Mouse (Mus musculus) CH12.LX (cell line): ENCODE data around the gene Nos1ap. TPM values are rescaled to one million over a fixed set of nuclear protein-coding genes. Genes with fewer than 3 reads are reported as not detected.

Experiments used
- DNase-seq: peaks from one replicate; pipeline ENCODE4 v3.0.0-alpha.2; 2013; ENCODE audit errors: extremely low read depth
- H3K27ac ChIP-seq: 2 replicates; pipeline ENCODE4 v1.5.1; 2012; ENCODE audit warnings: low read depth, mild to moderate bottlenecking, control low read depth, moderate library complexity; ENCODE audit not compliant: insufficient read depth
- H3K27me3 ChIP-seq: replicated peaks from 2 replicates; pipeline ENCODE3; 2012; ENCODE audit warnings: inconsistent platforms
- H3K36me3 ChIP-seq, 2 experiments: replicated peaks in 1 of 2; 2 replicates each; pipeline versions ENCODE3 to v1.6.1; 2012; ENCODE audit warnings: inconsistent platforms in 1 of 2, low read length in 1 of 2, mild to moderate bottlenecking in 1 of 2, mixed read lengths in 1 of 2, moderate library complexity in 1 of 2; ENCODE audit not compliant: control insufficient read depth in 1 of 2, insufficient read depth in 1 of 2
- H3K4me1 ChIP-seq, 2 experiments: 2 replicates each; pipeline ENCODE4 v1.6.1; 2012; ENCODE audit warnings: inconsistent platforms in 1 of 2, moderate library complexity in 1 of 2; ENCODE audit not compliant: insufficient read depth in 2 of 2, control insufficient read depth in 1 of 2
- H3K4me2 ChIP-seq: 2 replicates; pipeline ENCODE4 v1.6.1; 2012; ENCODE audit warnings: low read depth, mild to moderate bottlenecking, control low read depth; ENCODE audit not compliant: poor library complexity, insufficient read depth, severe bottlenecking
- H3K4me3 ChIP-seq, 3 experiments: fragments of 150-350 bp in 1 of 3; sonication (generic) in 1 of 3; replicated peaks in 1 of 3; 2 replicates each; pipeline versions ENCODE3 to v1.5.1; 2011 to 2012; ENCODE audit warnings: low read depth in 2 of 3, low read length in 2 of 3, mild to moderate bottlenecking in 2 of 3, moderate library complexity in 2 of 3, control low read depth in 1 of 3, improper control_type of control experiment in 1 of 3, inconsistent platforms in 1 of 3, mixed read lengths in 1 of 3; ENCODE audit not compliant: poor library complexity in 1 of 3
- H3K79me2 ChIP-seq: replicated peaks from 2 replicates; pipeline ENCODE4 v1.6.1; 2012; ENCODE audit warnings: mild to moderate bottlenecking, moderate library complexity; ENCODE audit not compliant: control insufficient read depth, poor library complexity, insufficient read depth, severe bottlenecking; ENCODE audit errors: extremely low read depth
- H3K9ac ChIP-seq: 2 replicates; pipeline ENCODE4 v1.6.1; 2012; ENCODE audit warnings: low read depth, mild to moderate bottlenecking, control low read depth, moderate library complexity; ENCODE audit not compliant: insufficient read depth
- H3K9me3 ChIP-seq: replicated peaks from 2 replicates; pipeline ENCODE3; 2012; ENCODE audit warnings: low read length, inconsistent platforms, mixed read lengths
- BHLHE40 ChIP-seq: IDR thresholded peaks from 2 replicates; pipeline ENCODE4 v1.6.1; 2011; ENCODE audit warnings: mild to moderate bottlenecking, low read depth, low read length, improper control_type of control experiment
- CHD2 ChIP-seq: IDR thresholded peaks from 2 replicates; pipeline ENCODE4 v1.6.1; 2011; ENCODE audit warnings: low read length, improper control_type of control experiment
- CTCF ChIP-seq, 2 experiments: IDR thresholded peaks in 1 of 2; conservative IDR thresholded peaks in 1 of 2; 2 replicates each; pipeline ENCODE4 v1.5.1; 2011 to 2012; ENCODE audit warnings: low read depth in 2 of 2, low read length in 2 of 2, improper control_type of control experiment in 1 of 2, inconsistent platforms in 1 of 2, mild to moderate bottlenecking in 1 of 2, moderate library complexity in 1 of 2
- ELF1 ChIP-seq: IDR thresholded peaks from 2 replicates; pipeline ENCODE4 v1.6.1; 2014; ENCODE audit warnings: low read depth, mild to moderate bottlenecking, inconsistent platforms, low read length, improper control_type of control experiment
- EP300 ChIP-seq: IDR thresholded peaks from 2 replicates; pipeline ENCODE4 v1.6.1; 2011; ENCODE audit warnings: low read length, improper control_type of control experiment
- GABPA ChIP-seq: IDR thresholded peaks from 2 replicates; pipeline ENCODE4 v1.6.1; 2012; ENCODE audit warnings: low read depth, low read length, improper control_type of control experiment, inconsistent platforms; ENCODE audit not compliant: insufficient replicate concordance
- HCFC1 ChIP-seq: IDR thresholded peaks from 2 replicates; pipeline ENCODE4 v1.6.1; 2012; ENCODE audit warnings: low read depth, mild to moderate bottlenecking, inconsistent platforms, low read length, improper control_type of control experiment
- JUND ChIP-seq: conservative IDR thresholded peaks from 2 replicates; pipeline ENCODE4 v1.6.1; 2011; ENCODE audit warnings: low read depth, low read length, improper control_type of control experiment
- KAT2A ChIP-seq: IDR thresholded peaks from 2 replicates; pipeline ENCODE4 v1.6.1; 2012; ENCODE audit warnings: low read length, improper control_type of control experiment, inconsistent platforms; ENCODE audit not compliant: insufficient replicate concordance
- NELFE ChIP-seq: IDR thresholded peaks from 2 replicates; pipeline ENCODE4 v1.6.1; 2011; ENCODE audit warnings: low read depth, low read length, improper control_type of control experiment
- NRF1 ChIP-seq: IDR thresholded peaks from 2 replicates; pipeline ENCODE4 v1.6.1; 2014; ENCODE audit warnings: low read depth, mild to moderate bottlenecking, inconsistent platforms, low read length, improper control_type of control experiment, moderate library complexity
- PAX5 ChIP-seq: IDR thresholded peaks from 2 replicates; pipeline ENCODE4 v1.6.1; 2012; ENCODE audit warnings: low read length, inconsistent platforms, mixed read lengths
- RCOR1 ChIP-seq: conservative IDR thresholded peaks from 2 replicates; pipeline ENCODE4 v1.6.1; 2012; ENCODE audit warnings: low read depth, mild to moderate bottlenecking, inconsistent platforms, low read length, improper control_type of control experiment
- SIN3A ChIP-seq: IDR thresholded peaks from 2 replicates; pipeline ENCODE4 v1.6.1; 2012; ENCODE audit warnings: low read length, improper control_type of control experiment, inconsistent platforms
- TBP ChIP-seq: conservative IDR thresholded peaks from 2 replicates; pipeline ENCODE4 v1.6.1; 2011; ENCODE audit warnings: low read depth, low read length, improper control_type of control experiment
- TCF12 ChIP-seq: IDR thresholded peaks from 2 replicates; pipeline ENCODE4 v1.6.1; 2014; ENCODE audit warnings: low read depth, mild to moderate bottlenecking, inconsistent platforms, low read length, improper control_type of control experiment
- USF2 ChIP-seq: conservative IDR thresholded peaks from 2 replicates; pipeline ENCODE4 v1.6.1; 2011; ENCODE audit warnings: low read depth, low read length, improper control_type of control experiment
- ZC3H11A ChIP-seq: IDR thresholded peaks from 2 replicates; pipeline ENCODE4 v1.6.1; 2012; ENCODE audit warnings: low read depth, mild to moderate bottlenecking, inconsistent platforms, low read length, improper control_type of control experiment
- ZKSCAN1 ChIP-seq: IDR thresholded peaks from 2 replicates; pipeline ENCODE4 v1.6.1; 2012; ENCODE audit warnings: low read depth, inconsistent platforms, low read length, improper control_type of control experiment, borderline replicate concordance
- ZMIZ1 ChIP-seq: IDR thresholded peaks from 2 replicates; pipeline ENCODE4 v1.6.1; 2012; ENCODE audit warnings: low read depth, mild to moderate bottlenecking, inconsistent platforms, low read length, improper control_type of control experiment
- dilution Hi-C: fragments of 300-500 bp; cut with MboI; formaldehyde crosslinking; loops from 2 replicates; pipeline ENCODE4 v1.14.3; 2020; ENCODE audit warnings: low sequenced_read_pairs; ENCODE audit not compliant: extremely low pct_unique_long_range_greater_than_20kb, extremely low pct_ligation_motif_present
- in situ Hi-C: fragments of 300-500 bp; cut with MboI; formaldehyde crosslinking; loops from 3 replicates; pipeline ENCODE4 v1.14.3; 2019; ENCODE audit warnings: low sequenced_read_pairs, low pct_ligation_motif_present, low pct_unique_long_range_greater_than_20kb, mixed read lengths
- polyA plus RNA-seq: library from polyadenylated mRNA; unstranded; fragments of >175 nt; gene quantifications from 2 replicates; pipeline ENCODE4 v1.2.1, GENCODE M21; 2012; ENCODE audit warnings: low read depth; ENCODE audit not compliant: insufficient read length
- total RNA-seq, 2 experiments: library from RNA; depleted of rRNA; stranded (reverse); fragments of 300-350 nt in 1 of 2; fragments of >200 nt in 1 of 2; gene quantifications; 2 replicates each; pipeline ENCODE4 v1.2.3; 2012 to 2014

Gene Nos1ap
- total and polyA plus RNA-seq, 3 experiments = not detected

DNA sequence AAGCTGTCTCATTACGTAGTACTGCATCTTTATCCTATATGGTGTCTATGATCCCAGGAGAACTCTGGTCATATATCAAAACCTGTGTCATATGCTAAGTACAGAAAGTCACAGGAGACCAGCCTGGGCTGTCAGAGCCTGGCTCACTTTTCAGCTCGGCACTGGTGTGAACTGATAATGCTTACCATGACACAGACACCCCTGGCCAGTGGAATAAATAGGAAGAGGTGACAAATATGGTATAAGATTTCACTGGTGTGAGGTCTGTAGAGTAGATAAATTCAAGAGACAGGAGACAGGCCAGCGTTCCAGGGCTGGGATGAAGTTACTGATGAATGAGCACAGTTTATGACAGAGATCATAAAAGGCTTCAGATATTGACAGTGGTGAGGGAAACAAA is 84.6 kb downstream of the Nos1ap start:
- Histone ChIP-seq H3K79me2 (no peaks in the 10 kb centered on the region), H3K4me2 (no peak overlapping the region), H3K27ac (no peak overlapping the region), H3K9me3 (no peaks in the 10 kb centered on the region), H3K4me3 (no peak overlapping the region), H3K4me1 (no peaks in the 10 kb centered on the region), H3K27me3 (peaks cover 5% of the 10 kb centered on the region), H3K36me3 (no peaks in the 10 kb centered on the region), H3K9ac (no peak overlapping the region)
- TF ChIP-seq ELF1 (no peak), BHLHE40 (no peak), NELFE (no peak), HCFC1 (no peak), ZKSCAN1 (no peak), USF2 (no peak), JUND (no peak), TCF12 (no peak), GABPA (no peak), NRF1 (no peak), TBP (no peak), EP300 (no peak), CTCF (conservative IDR thresholded peaks at IDR 0.05 in 1 of 2, IDR thresholded peaks at IDR 0.05 in 1 of 2; ENCODE audit: low read depth in 2 of 2, low read length in 2 of 2) (no peak), RCOR1 (no peak), ZC3H11A (no peak), ZMIZ1 (no peak), SIN3A (no peak), KAT2A (no peak), CHD2 (no peak)
- DNase-seq = no peak
- dilution Hi-C loops = no loop called here
- in situ Hi-C loops = no loop called here

DNA sequence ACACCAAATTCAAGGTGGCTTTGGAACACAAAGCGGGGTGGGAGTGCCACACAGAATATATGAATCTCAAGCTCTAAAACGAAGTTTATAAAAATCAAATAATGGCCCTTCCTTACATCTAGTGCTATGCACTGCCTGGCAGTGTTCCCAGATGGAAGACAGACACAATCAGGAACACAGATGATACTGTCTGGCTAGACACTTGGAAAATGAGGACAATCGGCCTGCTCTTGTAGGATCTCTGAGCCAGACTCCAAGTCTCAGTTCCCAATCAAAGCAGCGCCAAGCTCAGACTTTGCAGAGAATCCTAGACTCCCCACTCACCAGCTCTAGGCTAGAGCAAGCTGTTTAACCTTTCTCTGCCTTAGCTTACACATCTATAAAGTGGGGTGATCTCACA is 85.3 kb downstream of the Nos1ap start:
- Histone ChIP-seq H3K9ac (no peak overlapping the region), H3K4me2 (no peak overlapping the region), H3K36me3 (no peaks in the 10 kb centered on the region), H3K79me2 (no peaks in the 10 kb centered on the region), H3K9me3 (no peaks in the 10 kb centered on the region), H3K4me1 (no peaks in the 10 kb centered on the region), H3K27me3 (peaks cover 5% of the 10 kb centered on the region)
- DNase-seq = no peak
- TF ChIP-seq HCFC1 (no peak), PAX5 (no peak), SIN3A (no peak), KAT2A (no peak), USF2 (no peak), GABPA (no peak), ZKSCAN1 (no peak), ZMIZ1 (no peak)
- TF ChIP-seq, all 38 proteins: peak for 0
- dilution Hi-C loops (no loop called here), in situ Hi-C loops (no loop called here)
- no peak overlapping the region for H3K27ac ChIP-seq
- H3K4me3 ChIP-seq = no peak overlapping the region
